Mouse (Mus musculus) left cerebral cortex, adult 9 months (tissue): ENCODE measurements around the gene Hook2.

Experiments used
- DNase-seq, 2 experiments: peaks; one replicate each; pipeline ENCODE4 v3.0.0; 2022; ENCODE audit warnings: low spot score in 2 of 2

Hook2 gene

GRCm38 (mm10) chr8:84987388-84987787 lies 3.0 kb upstream of the Hook2 start:
- DNase-seq, result no peak

- DNase-seq, result no peak
These were observed 2.5 kb upstream of the Hook2 start for GRCm38 (mm10) chr8:84987903-84988302.

- no peak for DNase-seq
These were observed 1.1 kb upstream of the Hook2 start for GRCm38 (mm10) chr8:84989311-84989731.

GRCm38 (mm10) chr8:84989810-84990209 lies 593 bp upstream of the Hook2 start:
- peak in 1 of 2 experiments; percentile 93 for DNase-seq

GRCm38 (mm10) chr8:84990836-84991235 lies 433 bp downstream of the Hook2 start:
- DNase-seq, result peak in 1 of 2 experiments; percentile 48

- no peak for DNase-seq
These were observed 4.0 kb downstream of the Hook2 start for GRCm38 (mm10) chr8:84994375-84994774.

GRCm38 (mm10) chr8:84995680-84996079 lies 5.3 kb downstream of the Hook2 start:
- DNase-seq, result no peak

GRCm38 (mm10) chr8:84996978-84997377 lies 6.6 kb downstream of the Hook2 start:
- no peak for DNase-seq

- DNase-seq, result peak in 1 of 2 experiments; percentile 95
These were observed 7.4 kb downstream of the Hook2 start for GRCm38 (mm10) chr8:84997649-84998295.

- DNase-seq, result no peak
These were observed 17.3 kb downstream of the Hook2 start for GRCm38 (mm10) chr8:85007686-85008085.

GRCm38 (mm10) chr8:85011242-85011641 lies 20.8 kb downstream of the Hook2 start:
- DNase-seq, result no peak

- DNase-seq, result peak in 1 of 2 experiments; percentile 85
These were observed 22.9 kb downstream of the Hook2 start for GRCm38 (mm10) chr8:85013230-85013840.

- DNase-seq, result no peak
These were observed 24.0 kb downstream of the Hook2 start, which contains the start of gene Best2 for GRCm38 (mm10) chr8:85014431-85014830. Gene Best2 (minus strand): TSS chr8:85014531.

GRCm38 (mm10) chr8:85016724-85017123 lies 26.3 kb downstream of the Hook2 start:
- no peak for DNase-seq

- no peak for DNase-seq
These were observed 26.8 kb downstream of the Hook2 start for GRCm38 (mm10) chr8:85017209-85017608.

GRCm38 (mm10) chr8:85021514-85022055 lies 31.2 kb downstream of the Hook2 start:
- no peak for DNase-seq

- DNase-seq, result no peak
These were observed 33.4 kb downstream of the Hook2 start for GRCm38 (mm10) chr8:85023846-85024245.

- DNase-seq, result peak; percentile 85 to 87
These were observed 34.9 kb downstream of the Hook2 start, which contains the start of gene Asna1 for GRCm38 (mm10) chr8:85025098-85025932. Gene Asna1 (minus strand): TSS chr8:85025281.

GRCm38 (mm10) chr8:85026670-85027515 lies 36.5 kb downstream of the Hook2 start, which contains the start of gene Trir:
Gene Trir (plus strand): TSS chr8:85026823.
- DNase-seq, result peak; percentile 84 to 96

GRCm38 (mm10) chr8:85027516-85027855 lies 37.1 kb downstream of the Hook2 start:
- no peak for DNase-seq

GRCm38 (mm10) chr8:85027922-85028321 lies 37.5 kb downstream of the Hook2 start:
- no peak for DNase-seq
